Mouse (Mus musculus): ENCODE measurements at regions not wholly inside any gene's neighbourhood (a gene's known extent, or its start where the extent isn't known, plus 50 kb on each side); places are given as distances from the start of the nearest gene placed in this dataset.

DNA sequence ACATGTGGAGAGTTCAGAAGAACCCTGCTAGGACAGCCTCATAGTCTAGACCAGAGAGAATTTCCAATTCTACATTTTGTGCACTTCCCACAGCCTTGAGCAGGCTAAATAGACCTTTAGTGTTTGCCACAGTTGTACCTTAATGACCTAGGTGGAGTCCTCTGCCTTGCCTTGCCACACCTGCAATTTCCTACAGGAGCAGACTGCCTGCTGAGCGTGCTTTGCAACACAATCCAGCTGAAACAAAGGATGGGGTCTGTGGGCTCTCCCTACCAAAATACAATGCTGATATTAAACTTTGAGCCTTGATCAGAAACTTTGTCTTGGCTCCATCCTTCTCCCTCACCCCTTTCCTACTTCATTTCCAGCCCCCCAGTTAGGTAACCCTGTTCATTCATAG is 326.0 kb upstream of the Snx7 start:
- no peak overlapping the region for H3K27ac ChIP-seq (replicated peaks; ENCODE audit: insufficient read depth, low read depth, low read length)
- no peak for DNase-seq (ENCODE audit: extremely low read depth, low read depth, low spot score)

GRCm38 (mm10) chr3:118189382-118189781 is 320.6 kb upstream of the Snx7 start:
- DNase-seq (ENCODE audit: extremely low read depth, low read depth, low spot score), result no peak
- H3K4me3 ChIP-seq (ENCODE audit: insufficient read depth, low read depth, low read length), result no peak overlapping the region
- H3K79me2 ChIP-seq (ENCODE audit: control insufficient read depth, insufficient read depth, low read length), result no peaks in the 10 kb centered on the region
- H3K36me3 ChIP-seq (ENCODE audit: control insufficient read depth, insufficient read depth, low read length), result no peaks in the 10 kb centered on the region
- H3K27me3 ChIP-seq (ENCODE audit: control insufficient read depth, insufficient read depth, low read length), result no peaks in the 10 kb centered on the region
- no peak overlapping the region for H3K27ac ChIP-seq (replicated peaks; ENCODE audit: insufficient read depth, low read depth, low read length)
- no peak overlapping the region for H3K9ac ChIP-seq (ENCODE audit: low read depth, low read length)
- no peaks in the 10 kb centered on the region for H3K4me1 ChIP-seq (ENCODE audit: control insufficient read depth, insufficient read depth, low read length)
- TF ChIP-seq POLR2A (IDR thresholded peaks at IDR 0.05; ENCODE audit: extremely low read depth, insufficient read depth, low read length) (no peak), CTCF (IDR thresholded peaks at IDR 0.05; ENCODE audit: low read depth, low read length) (no peak)

More for the DNA sequence above, 326.0 kb upstream of the Snx7 start:
- WGBS, result 38% methylated on average over 1 of the region's 1 CpGs
- Histone ChIP-seq H3K9ac (ENCODE audit: low read depth, low read length) (no peak overlapping the region), H3K36me3 (ENCODE audit: control insufficient read depth, insufficient read depth, low read length) (no peaks in the 10 kb centered on the region), H3K27me3 (ENCODE audit: control insufficient read depth, insufficient read depth, low read length) (no peaks in the 10 kb centered on the region), H3K79me2 (ENCODE audit: control insufficient read depth, insufficient read depth, low read length) (no peaks in the 10 kb centered on the region), H3K4me1 (ENCODE audit: control insufficient read depth, insufficient read depth, low read length) (no peaks in the 10 kb centered on the region), H3K4me3 (ENCODE audit: insufficient read depth, low read depth, low read length) (no peak overlapping the region)
- TF ChIP-seq POLR2A (IDR thresholded peaks at IDR 0.05; ENCODE audit: extremely low read depth, insufficient read depth, low read length) (no peak), CTCF (IDR thresholded peaks at IDR 0.05; ENCODE audit: low read depth, low read length) (no peak)

DNA sequence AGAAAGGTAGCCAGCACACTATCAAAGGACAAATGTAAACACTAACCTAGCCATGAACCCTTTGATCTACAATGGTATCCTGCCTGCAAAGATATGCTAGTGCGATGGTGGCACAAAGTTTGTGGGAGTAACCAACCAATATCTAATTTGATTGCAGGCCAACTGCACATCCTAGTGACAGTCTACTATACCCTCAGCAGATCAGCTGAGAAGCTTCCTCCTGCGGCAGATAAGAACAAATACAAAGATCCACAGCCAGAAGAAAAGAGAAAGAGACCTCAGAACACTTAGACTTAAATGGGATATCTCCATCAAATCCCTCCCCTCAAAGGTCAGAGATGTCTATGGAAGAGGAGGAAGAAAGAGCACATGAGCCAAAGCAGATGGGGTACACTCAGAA is 308.7 kb upstream of the Snx7 start:
- WGBS, result 55% methylated on average over 2 of the region's 2 CpGs
- H3K36me3 ChIP-seq (ENCODE audit: control insufficient read depth, insufficient read depth, low read length), result no peaks in the 10 kb centered on the region
- DNase-seq (ENCODE audit: extremely low read depth, low read depth, low spot score), result no peak
- no peak overlapping the region for H3K4me3 ChIP-seq (ENCODE audit: insufficient read depth, low read depth, low read length)
- H3K9ac ChIP-seq (ENCODE audit: low read depth, low read length), result no peak overlapping the region
- TF ChIP-seq CTCF (IDR thresholded peaks at IDR 0.05; ENCODE audit: low read depth, low read length) (no peak), POLR2A (IDR thresholded peaks at IDR 0.05; ENCODE audit: extremely low read depth, insufficient read depth, low read length) (no peak)
- H3K79me2 ChIP-seq (ENCODE audit: control insufficient read depth, insufficient read depth, low read length), result no peaks in the 10 kb centered on the region
- no peaks in the 10 kb centered on the region for H3K27me3 ChIP-seq (ENCODE audit: control insufficient read depth, insufficient read depth, low read length)
- H3K4me1 ChIP-seq (ENCODE audit: control insufficient read depth, insufficient read depth, low read length), result no peaks in the 10 kb centered on the region
- no peak overlapping the region for H3K27ac ChIP-seq (replicated peaks; ENCODE audit: insufficient read depth, low read depth, low read length)

DNA sequence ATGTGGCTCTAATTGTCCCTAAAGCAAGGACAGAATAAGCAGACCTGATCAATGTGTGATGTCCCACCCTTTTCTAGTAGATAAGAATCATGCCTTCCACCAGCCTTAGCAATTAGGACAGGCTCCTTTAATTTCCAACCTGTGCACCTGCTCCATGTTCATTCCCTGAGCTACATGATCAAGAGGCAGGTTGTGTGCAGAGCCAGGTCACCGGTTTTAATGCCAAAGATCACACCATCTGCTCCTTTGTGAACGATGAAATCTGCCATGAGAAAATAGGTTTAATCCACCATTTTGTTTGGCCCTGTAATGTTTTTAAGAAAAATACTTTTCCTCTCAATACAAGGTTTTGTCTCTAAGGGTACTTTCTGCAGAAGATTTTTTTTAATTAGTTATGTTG is 294.2 kb upstream of the Snx7 start:
- Histone ChIP-seq H3K27me3 (ENCODE audit: control insufficient read depth, insufficient read depth, low read length) (no peaks in the 10 kb centered on the region), H3K4me1 (ENCODE audit: control insufficient read depth, insufficient read depth, low read length) (no peaks in the 10 kb centered on the region), H3K36me3 (ENCODE audit: control insufficient read depth, insufficient read depth, low read length) (no peaks in the 10 kb centered on the region), H3K79me2 (ENCODE audit: control insufficient read depth, insufficient read depth, low read length) (no peaks in the 10 kb centered on the region), H3K4me3 (ENCODE audit: insufficient read depth, low read depth, low read length) (no peak overlapping the region), H3K9ac (ENCODE audit: low read depth, low read length) (no peak overlapping the region), H3K27ac (replicated peaks; ENCODE audit: insufficient read depth, low read depth, low read length) (no peak overlapping the region)
- TF ChIP-seq POLR2A (IDR thresholded peaks at IDR 0.05; ENCODE audit: extremely low read depth, insufficient read depth, low read length) (no peak), CTCF (IDR thresholded peaks at IDR 0.05; ENCODE audit: low read depth, low read length) (no peak)
- WGBS, result 88% methylated on average over 2 of the region's 2 CpGs
- no peak for DNase-seq (ENCODE audit: extremely low read depth, low read depth, low spot score)

DNA sequence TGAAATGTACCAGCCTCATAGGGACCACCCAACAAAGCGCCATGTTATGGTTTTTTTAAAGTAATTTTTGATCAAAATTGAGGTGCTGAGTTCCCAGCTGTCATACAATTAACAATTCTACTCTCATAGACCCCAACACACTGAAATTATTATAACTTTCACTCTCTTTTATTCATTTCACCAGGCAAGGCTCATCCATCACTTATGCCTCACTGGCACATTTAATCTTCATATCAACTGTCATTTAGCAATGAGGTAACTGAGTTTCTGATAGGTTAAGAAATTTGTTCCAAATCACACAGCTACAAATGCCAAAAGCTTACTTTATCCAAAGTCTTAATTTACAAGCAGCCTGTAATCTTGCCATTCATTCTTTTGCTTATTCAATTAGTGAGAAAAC is 276.1 kb upstream of the Snx7 start:
- 75% methylated on average over 1 of the region's 1 CpGs for WGBS
- Histone ChIP-seq H3K79me2 (ENCODE audit: control insufficient read depth, insufficient read depth, low read length) (no peaks in the 10 kb centered on the region), H3K4me1 (ENCODE audit: control insufficient read depth, insufficient read depth, low read length) (no peaks in the 10 kb centered on the region), H3K27ac (replicated peaks; ENCODE audit: insufficient read depth, low read depth, low read length) (no peak overlapping the region), H3K4me3 (ENCODE audit: insufficient read depth, low read depth, low read length) (no peak overlapping the region), H3K36me3 (ENCODE audit: control insufficient read depth, insufficient read depth, low read length) (no peaks in the 10 kb centered on the region), H3K9ac (ENCODE audit: low read depth, low read length) (no peak overlapping the region), H3K27me3 (ENCODE audit: control insufficient read depth, insufficient read depth, low read length) (no peaks in the 10 kb centered on the region; the same call in 1 of the 2 replicates)
- no peak for TF ChIP-seq CTCF (IDR thresholded peaks at IDR 0.05; ENCODE audit: low read depth, low read length)
- TF ChIP-seq POLR2A (IDR thresholded peaks at IDR 0.05; ENCODE audit: extremely low read depth, insufficient read depth, low read length), result no peak
- no peak for DNase-seq (ENCODE audit: extremely low read depth, low read depth, low spot score)

GRCm38 (mm10) chr3:118141731-118142130 is 273.0 kb upstream of the Snx7 start:
- DNase-seq (ENCODE audit: extremely low read depth, low read depth, low spot score), result no peak
- no peaks in the 10 kb centered on the region for H3K36me3 ChIP-seq (ENCODE audit: control insufficient read depth, insufficient read depth, low read length)
- H3K27ac ChIP-seq (replicated peaks; ENCODE audit: insufficient read depth, low read depth, low read length), result no peak overlapping the region
- H3K79me2 ChIP-seq (ENCODE audit: control insufficient read depth, insufficient read depth, low read length), result no peaks in the 10 kb centered on the region
- no peaks in the 10 kb centered on the region; the same call in 1 of the 2 replicates for H3K27me3 ChIP-seq (ENCODE audit: control insufficient read depth, insufficient read depth, low read length)
- 84% methylated on average over 8 of the region's 8 CpGs for WGBS
- no peak overlapping the region for H3K4me3 ChIP-seq (ENCODE audit: insufficient read depth, low read depth, low read length)
- H3K9ac ChIP-seq (ENCODE audit: low read depth, low read length), result no peak overlapping the region
- no peaks in the 10 kb centered on the region for H3K4me1 ChIP-seq (ENCODE audit: control insufficient read depth, insufficient read depth, low read length)
- no peak for TF ChIP-seq POLR2A (IDR thresholded peaks at IDR 0.05; ENCODE audit: extremely low read depth, insufficient read depth, low read length)
- no peak for TF ChIP-seq CTCF (IDR thresholded peaks at IDR 0.05; ENCODE audit: low read depth, low read length)
